Mouse (Mus musculus): ENCODE measurements around the gene Pex7.

The Pex7 gene

GRCm38 (mm10) chr10:19877257-19877656, 30.2 kb downstream of the Pex7 start:
- DNase-seq (ENCODE audit: low spot score in 2 of 2), result no peak

- no peak for DNase-seq (ENCODE audit: low spot score in 2 of 2)
Measured at GRCm38 (mm10) chr10:19876669-19877068, 30.8 kb downstream of the Pex7 start.

GRCm38 (mm10) chr10:19875346-19875745, 32.1 kb downstream of the Pex7 start:
- DNase-seq (ENCODE audit: low spot score in 2 of 2), result no peak

- no peak for DNase-seq (ENCODE audit: low spot score in 2 of 2)
Measured at GRCm38 (mm10) chr10:19855597-19856306, 51.7 kb downstream of the Pex7 start.

- DNase-seq (ENCODE audit: low spot score in 2 of 2), result no peak
Measured at GRCm38 (mm10) chr10:19853609-19854008, 53.9 kb downstream of the Pex7 start.

- DNase-seq (ENCODE audit: low spot score in 2 of 2), result no peak
Measured at GRCm38 (mm10) chr10:19852776-19853175, 54.7 kb downstream of the Pex7 start.

- DNase-seq (ENCODE audit: low spot score in 2 of 2), result no peak
Measured at GRCm38 (mm10) chr10:19850998-19851691, 56.3 kb downstream of the Pex7 start, which contains the start of gene Slc35d3. Gene Slc35d3, minus strand, starts transcription at chr10:19851459.

GRCm38 (mm10) chr10:19850544-19850997, 56.9 kb downstream of the Pex7 start:
- no peak for DNase-seq (ENCODE audit: low spot score in 2 of 2)

GRCm38 (mm10) chr10:19849771-19850365, 57.6 kb downstream of the Pex7 start:
- no peak for DNase-seq (ENCODE audit: low spot score in 2 of 2)

- no peak for DNase-seq (ENCODE audit: low spot score in 2 of 2)
Measured at GRCm38 (mm10) chr10:19848928-19849770, 58.3 kb downstream of the Pex7 start.

GRCm38 (mm10) chr10:19839836-19840235, 67.7 kb downstream of the Pex7 start:
- DNase-seq (ENCODE audit: low spot score in 2 of 2), result no peak

- DNase-seq (ENCODE audit: low spot score in 2 of 2), result no peak
Measured at GRCm38 (mm10) chr10:19835887-19836710, 71.4 kb downstream of the Pex7 start.

GRCm38 (mm10) chr10:19834222-19834621, 73.3 kb downstream of the Pex7 start:
- no peak for DNase-seq (ENCODE audit: low spot score in 2 of 2)

- no peak for DNase-seq (ENCODE audit: low spot score in 2 of 2)
Measured at GRCm38 (mm10) chr10:19831072-19831849, 76.2 kb downstream of the Pex7 start.

GRCm38 (mm10) chr10:19820986-19821385, 86.5 kb downstream of the Pex7 start:
- no peak for DNase-seq (ENCODE audit: low spot score in 2 of 2)

- no peak for DNase-seq (ENCODE audit: low spot score in 2 of 2)
Measured at GRCm38 (mm10) chr10:19818723-19819355, 88.7 kb downstream of the Pex7 start.

- DNase-seq (ENCODE audit: low spot score in 2 of 2), result no peak
Measured at GRCm38 (mm10) chr10:19815371-19815770, 92.1 kb downstream of the Pex7 start.

- DNase-seq (ENCODE audit: low spot score in 2 of 2), result peak; percentile 27 to 28
Measured at GRCm38 (mm10) chr10:19811436-19812172, 95.9 kb downstream of the Pex7 start.

GRCm38 (mm10) chr10:19804763-19805162, 102.7 kb downstream of the Pex7 start:
- no peak for DNase-seq (ENCODE audit: low spot score in 2 of 2)

Data from frontal cortex, postnatal 25 days (tissue).